Mouse (Mus musculus): Measurements from ENCODE around the gene Ptpn11.
"Not testable (repeated sequence)": the region's sequence is repeated elsewhere in the genome, so short reads cannot be mapped to it uniquely, and the experiment has no call there.

Gene Ptpn11

DNA sequence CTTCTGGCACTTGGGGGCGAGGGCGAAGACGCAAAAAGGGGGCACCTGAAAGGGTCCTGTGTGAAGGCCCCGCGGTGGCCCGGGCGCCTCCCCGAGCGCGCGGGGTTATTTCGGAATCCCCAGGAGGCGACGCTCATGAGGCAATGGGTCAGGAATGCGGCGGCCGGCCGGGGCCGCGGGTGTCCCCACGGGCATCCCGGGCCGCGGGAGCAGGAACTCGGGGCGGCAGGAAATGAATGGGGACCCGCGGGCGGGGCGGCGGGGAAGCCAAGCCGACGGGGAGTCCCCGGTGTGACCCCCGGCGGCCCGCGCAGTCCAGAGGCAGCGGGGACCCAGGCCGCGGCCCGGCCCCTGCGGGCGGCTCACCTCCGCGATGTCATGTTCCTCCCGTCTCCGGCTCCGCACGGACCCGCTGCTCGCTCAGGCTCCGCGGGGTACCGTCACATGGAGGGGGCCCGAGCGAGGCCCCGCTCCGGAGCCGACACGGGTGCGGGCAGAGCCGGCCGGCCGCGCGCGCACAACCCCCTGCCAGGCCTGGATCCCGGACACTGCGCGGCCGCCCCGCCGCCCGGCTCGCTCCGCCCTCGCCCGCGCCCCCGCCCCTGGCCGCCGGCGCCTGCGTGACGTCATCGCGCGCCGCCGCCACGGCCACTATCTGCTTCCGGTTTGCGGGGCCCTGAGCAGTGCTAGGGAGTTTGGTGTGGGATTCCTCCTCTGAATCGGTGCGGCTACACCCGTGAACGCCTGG is at the start of gene Ptpn11:
TSS of gene Ptpn11 (minus strand) at position 562 of the 748 bp plus-strand sequence.
- peak; percentile 86 for DNase-seq

DNA sequence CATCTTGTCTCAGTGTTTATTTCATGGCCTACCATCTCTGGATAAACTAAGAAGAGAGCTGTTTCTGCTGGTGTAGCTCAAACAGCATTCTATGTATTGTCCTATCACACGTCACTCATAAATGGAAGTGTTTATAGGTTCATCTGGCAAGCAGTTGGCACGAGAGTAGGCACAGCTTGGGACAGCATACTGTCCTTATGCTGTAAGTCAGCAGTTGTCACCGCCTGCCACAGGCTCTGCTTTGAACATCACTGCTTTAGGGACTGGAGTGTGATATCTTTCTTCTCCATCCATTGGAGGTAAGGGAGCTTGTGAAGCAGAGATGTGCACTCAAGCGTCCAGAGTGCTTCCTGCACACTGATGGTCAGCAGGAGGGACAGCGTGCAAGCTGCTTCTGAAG is 48.6 kb upstream of the Ptpn11 start:
- DNase-seq, result peak; percentile 74

DNA sequence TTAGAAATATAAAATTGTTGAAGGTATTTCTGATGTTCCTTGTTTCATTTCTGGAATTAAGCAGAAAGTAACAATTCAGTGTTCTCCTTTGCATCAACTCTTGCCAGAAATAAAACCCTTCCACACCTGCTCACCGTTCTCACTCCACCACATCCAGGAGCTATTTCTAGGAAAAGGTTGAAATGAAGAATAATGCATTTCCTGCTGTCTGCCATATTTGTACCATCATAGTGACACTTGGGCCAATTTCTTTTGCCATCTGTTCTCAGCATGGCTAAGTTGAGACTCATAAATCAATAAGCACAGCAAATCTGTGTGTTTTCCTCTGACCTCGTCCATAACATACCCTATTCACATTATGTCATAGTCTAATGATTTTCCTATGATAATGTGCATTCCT is 47.0 kb upstream of the Ptpn11 start:
- no peak for DNase-seq

DNA sequence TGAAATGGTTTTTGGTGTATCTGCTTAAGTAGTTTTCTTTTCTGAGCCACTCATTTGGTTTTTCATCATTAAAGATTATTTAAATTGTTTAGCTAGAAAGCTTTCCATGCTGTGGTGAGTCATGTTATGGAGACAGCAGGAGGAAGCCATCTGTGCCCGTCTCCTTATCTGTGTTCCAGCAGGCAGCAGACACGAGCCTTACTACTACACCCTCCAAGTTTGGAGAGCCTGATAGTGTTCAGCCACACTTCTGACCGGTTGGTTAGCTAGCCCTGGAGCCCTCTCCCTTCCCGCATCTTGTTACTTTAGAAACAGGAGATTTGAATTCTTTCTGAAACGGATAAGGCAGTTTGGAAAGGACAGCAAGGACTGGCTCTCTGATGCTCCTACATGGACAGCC is 45.0 kb upstream of the Ptpn11 start:
- peak; percentile 71 for DNase-seq

DNA sequence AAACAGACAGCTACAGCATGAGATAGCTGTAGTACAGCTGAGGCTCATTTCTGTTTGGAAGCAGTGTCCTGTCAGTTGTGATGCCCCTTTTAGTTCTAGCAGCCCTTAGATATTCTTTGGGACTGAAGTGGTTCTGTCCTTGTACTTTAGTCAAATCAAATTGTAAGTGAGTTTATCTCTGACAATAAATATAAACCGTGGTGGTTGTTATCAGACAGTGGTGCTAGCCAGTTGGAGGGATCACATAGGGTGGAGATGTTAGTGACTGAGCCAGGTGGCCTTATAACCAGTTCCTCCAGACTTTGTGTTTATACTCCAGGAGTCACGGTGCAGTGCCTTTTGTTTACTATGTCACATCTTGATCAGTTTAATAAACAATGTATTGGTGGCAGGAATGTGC is 42.5 kb upstream of the Ptpn11 start:
- DNase-seq, result no peak

DNA sequence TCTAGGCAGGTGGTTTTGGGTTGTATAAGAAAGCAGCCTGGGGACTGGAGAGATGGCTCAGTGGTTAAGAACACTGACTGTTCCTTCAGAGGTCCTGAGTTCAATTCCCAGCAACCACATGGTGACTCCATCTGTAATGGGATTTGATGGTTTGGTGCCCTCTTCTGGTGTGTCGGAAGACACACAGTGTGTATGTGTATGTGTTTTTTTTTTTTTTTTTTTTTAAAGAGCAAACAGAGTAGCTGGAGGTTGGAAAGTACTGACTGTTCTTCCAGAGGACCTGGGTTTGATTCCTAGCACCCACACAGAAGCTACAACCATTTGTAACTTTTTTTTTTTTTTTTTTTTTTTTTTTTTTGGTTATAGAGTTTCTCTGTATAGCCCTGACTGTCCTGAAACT is 41.6 kb upstream of the Ptpn11 start:
- DNase-seq, result no peak

DNA sequence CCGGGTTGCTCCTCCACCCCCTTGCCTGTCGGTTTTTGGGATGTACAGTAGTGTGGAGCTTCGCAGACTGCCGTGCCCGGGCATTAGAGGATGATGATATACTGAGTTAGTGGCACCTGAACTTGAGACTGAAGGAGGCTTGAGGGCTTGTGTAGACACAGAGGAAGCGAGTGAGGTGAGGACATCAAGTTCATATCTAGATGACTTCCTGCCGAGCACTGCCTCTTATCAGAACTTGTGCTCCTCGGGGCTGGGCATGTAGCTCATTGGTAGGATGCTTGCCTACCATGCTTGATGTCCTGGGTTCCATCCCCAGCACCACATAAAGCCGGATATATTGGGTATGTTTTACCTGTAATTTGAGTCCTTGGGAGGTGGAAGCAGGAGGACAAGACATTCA is 39.6 kb upstream of the Ptpn11 start:
- DNase-seq, result no peak

DNA sequence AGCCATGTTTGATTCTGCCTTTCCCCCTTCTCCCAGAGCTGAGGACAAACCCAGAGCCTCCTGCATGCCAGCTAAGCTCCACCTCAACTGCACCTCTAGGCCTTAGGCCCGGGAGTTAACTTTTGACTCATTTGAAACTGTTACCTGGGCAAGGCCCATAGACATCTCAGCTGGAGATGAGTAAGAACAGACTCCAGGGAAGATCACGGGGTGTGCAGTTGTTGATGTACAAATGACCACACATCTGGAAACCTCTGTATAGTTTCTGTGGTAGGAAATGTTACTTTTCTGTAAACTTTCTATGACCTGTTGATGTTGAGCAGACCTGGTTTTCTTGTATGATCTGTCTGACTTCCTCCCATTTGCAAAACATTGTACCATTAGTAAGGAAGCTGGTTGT is 38.0 kb upstream of the Ptpn11 start:
- DNase-seq, result no peak

DNA sequence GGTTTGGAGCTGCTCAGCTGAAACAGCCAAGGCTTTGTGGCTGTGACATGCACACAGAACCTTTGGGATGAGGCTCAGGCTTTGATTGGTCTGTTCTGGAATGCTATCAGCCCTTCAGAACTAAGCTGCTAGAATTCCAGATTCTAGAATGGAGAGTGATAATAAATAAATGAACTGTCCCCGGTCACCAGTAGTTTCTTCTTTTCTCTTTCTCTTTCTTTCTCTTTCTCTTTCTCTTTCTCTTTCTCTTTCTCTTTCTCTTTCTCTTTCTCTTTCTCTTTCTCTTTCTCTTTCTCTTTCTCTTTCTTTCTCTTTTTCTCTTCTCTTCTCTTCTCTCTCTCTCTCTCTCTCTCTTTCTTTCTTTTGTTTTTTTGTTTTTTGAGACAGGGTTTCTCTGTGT is 36.1 kb upstream of the Ptpn11 start:
- not testable (repeated sequence) for DNase-seq

DNA sequence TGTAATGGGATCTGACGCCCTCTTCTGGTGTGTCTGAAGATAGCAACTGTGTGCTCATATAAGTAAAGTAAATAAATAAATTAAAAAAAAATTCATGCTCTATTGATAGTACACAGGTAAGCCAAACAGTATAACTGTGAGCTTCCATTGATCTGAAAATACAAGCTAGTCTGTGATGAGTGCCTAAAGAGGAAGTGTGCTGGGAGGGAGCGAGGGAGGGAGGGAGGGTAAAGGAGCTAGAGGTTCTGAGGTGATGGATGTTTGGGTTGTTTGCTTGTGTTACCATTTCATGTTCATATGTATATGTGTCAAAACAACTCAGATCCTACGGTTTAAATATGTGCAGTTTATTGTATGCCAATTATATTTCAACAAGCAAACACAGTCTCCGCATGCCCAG is 35.6 kb upstream of the Ptpn11 start:
- no peak for DNase-seq

DNA sequence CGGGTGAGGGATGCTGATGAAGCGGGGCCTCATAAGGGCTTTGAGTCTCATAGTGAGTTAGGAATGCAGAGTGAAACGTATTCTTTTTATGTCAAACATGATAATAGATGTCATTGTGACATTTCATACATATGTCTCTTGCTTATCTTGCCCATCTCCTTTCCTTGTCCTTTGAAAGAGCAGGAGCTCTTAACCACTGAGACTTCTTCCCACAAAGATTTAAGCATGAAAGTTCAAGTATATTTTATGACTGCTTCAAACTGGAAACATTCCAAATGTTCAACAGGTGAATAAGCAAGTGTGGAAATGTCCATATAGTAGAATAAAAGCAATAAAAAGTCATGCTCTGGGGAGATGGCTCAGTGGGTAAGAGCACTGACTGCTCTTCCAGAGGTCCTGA is 35.2 kb upstream of the Ptpn11 start:
- DNase-seq, result no peak

DNA sequence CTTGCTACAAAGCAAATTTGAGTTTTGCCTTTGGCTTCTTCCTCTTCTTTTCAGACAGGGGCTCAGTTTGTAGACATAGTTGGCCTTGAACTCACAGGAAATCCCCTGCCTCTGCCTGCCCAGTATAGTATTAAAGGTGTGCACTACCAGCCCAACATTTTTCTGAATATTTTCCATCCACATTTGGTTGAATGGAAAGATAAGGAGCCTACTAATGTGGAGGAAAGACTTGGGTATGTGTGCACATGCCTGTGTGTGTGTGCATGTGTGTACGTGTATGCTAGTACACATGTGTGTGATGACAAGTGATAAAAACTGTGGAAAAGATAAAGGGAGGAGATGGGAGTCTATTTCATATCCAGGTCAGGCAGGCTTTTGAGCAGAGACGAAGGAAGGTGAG is 34.7 kb upstream of the Ptpn11 start:
- DNase-seq, result no peak

DNA sequence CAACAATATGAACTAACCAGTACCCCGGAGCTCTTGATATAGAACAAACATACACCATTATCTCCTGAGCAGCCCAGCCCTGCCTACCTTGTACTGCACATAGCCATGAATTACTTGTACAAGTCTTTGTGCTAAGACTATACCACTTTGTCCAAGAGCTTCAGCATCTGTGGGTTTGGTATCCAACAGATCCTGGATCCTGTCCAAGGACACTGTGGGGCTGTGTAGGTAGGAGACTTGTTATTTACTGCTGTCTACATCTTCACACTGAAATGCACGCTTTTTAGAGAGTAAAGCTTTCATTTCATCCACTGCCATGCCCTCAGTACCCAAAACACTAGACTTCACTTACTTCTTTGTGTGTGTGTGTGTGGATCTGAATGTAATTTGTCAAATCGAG is 33.7 kb upstream of the Ptpn11 start:
- no peak for DNase-seq

DNA sequence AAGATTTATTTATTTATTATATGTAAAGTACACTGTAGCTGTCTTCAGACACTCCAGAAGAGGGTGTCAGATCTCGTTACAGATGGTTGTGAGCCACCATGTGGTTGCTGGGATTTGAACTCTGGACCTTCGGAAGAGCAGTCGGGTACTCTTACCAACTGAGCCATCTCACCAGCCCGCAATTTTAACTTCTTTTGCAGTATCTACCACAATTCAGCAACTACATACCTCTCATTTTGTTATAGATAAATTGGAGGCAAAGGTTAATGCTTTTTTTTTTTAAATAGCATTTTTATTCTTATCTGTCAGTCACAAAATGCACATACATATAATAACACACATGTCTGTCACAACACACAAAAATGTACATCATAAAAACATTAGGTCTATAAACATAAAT is 32.8 kb upstream of the Ptpn11 start:
- not testable (repeated sequence) for DNase-seq

DNA sequence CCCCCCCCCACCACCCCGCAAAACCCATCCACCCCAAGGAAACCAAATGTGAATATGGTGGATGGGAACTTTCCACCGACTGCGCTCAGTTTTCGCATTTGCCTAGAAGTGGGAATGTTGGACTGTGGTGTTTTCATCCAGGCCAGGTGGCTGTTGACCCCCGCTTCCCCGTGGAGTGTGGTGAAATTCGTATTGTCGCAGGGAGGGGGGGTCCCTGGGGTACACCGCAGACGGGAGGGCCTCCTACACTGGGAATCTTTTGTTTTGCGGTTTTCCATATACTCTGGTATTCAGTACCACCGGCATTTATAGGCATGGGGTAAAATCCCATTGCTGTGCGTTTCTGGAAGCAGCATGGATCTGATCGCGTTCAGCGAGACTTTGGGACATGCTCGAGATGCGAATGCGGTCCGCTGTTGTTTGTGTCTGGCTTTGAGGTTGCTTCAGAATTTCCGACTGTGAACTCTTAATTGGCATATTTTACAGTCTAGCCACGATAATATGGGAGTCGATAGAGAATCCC is 30.2 kb upstream of the Ptpn11 start:
- no peak for DNase-seq

DNA sequence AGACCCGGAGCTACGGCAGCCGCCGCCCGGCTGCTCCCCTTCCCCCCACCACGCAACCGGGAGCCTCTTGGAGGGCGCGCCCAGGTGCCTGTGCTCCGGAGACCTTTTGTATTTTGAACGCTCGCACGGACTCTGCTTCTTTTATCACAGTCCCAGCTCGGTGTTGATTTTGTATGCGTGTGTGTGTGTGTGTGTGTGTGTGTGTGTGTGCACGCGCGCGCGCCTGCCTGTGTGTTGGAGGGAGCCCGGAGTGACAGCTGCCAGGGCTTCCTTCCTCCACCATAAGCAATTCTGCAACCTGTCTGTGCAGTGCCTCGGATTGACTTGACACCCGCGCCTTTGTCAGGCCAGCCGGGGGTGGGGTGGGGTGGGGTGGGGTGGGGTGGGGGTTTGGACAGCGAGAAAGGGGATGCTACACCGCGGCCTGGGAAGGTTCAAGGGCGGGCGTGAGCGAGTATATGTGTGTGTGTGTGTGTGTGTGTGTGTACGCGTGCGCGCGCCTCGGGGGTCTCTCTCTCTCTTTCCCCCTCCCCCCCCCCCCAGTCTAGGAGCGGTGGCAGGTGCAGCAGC is 29.6 kb upstream of the Ptpn11 start:
- DNase-seq, result peak; percentile 68

DNA sequence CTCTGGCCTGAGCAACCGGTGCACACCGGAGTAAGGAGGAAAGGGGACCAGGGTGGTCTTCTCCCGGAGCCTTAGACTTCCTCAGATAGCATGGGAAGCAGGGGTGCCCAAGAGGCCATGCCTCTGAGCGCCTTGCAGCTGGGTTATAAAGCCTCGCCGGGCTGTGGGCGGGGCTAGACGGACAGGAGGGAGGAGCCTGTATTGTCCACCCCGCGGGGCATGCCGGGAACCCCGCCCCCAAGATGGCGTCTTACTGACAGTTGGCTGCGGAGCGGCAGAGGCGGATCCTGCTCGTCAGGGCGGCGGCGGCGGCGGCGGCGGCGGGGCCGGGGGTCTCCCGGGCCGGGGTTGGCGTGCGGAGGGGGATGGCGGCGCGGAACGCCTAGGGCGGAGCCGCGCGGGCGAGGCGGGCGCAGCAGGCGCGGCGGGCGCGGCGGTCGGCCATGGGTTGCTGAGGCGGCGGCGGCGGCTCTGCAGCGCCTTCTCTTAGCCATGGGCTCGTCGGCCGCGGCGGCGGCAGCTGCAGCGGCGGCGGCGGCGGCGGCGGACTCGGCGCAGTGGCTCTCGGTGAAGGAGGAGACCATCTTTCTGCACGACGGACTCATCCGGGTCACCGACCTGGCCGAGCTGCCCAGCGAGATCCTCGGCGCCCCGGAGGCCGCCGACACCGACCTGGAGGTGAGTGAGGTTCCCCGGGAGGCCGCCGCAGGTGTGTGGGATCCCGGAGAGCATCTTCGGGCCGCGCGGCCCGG is 29.0 kb upstream of the Ptpn11 start, which contains the start of gene Hectd4:
TSS of gene Hectd4 (plus strand) at position 240 of the 752 bp plus-strand sequence.
- DNase-seq, result peak; percentile 93

DNA sequence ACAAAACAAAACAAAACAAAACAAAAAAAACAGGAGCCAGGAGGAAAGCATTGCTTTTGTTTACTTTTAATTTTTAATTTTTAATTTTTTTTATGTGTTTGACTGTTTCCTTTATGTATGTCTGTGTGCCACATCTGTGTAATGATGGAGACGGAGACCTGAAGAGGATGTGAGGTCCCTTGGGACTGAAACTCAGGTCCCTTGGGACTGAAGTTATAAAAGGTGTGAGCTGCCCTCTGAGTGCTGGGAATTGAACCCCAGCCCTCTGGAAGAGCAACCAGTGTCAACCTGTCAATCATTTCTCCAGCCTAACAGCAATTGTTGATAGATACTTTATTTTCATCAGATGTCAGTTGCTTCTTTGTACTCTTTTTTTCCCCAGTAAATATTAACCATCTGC is 28.0 kb upstream of the Ptpn11 start:
- no peak for DNase-seq

DNA sequence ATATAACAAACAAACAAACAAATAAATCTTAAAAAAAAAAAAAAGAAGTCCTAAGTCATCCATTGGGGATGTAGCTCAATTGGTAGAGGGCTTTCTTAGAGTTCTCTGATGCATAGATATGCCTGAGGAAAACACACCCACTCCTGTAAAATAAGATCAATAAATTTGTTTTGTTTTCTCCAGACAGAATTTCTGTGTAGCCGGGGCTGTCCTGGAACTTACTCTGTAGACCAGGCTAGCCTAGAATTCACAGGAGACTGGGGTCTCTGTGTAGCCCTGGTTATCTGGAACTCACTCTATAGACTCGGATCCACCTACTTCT is 26.1 kb upstream of the Ptpn11 start:
- DNase-seq, result no peak

DNA sequence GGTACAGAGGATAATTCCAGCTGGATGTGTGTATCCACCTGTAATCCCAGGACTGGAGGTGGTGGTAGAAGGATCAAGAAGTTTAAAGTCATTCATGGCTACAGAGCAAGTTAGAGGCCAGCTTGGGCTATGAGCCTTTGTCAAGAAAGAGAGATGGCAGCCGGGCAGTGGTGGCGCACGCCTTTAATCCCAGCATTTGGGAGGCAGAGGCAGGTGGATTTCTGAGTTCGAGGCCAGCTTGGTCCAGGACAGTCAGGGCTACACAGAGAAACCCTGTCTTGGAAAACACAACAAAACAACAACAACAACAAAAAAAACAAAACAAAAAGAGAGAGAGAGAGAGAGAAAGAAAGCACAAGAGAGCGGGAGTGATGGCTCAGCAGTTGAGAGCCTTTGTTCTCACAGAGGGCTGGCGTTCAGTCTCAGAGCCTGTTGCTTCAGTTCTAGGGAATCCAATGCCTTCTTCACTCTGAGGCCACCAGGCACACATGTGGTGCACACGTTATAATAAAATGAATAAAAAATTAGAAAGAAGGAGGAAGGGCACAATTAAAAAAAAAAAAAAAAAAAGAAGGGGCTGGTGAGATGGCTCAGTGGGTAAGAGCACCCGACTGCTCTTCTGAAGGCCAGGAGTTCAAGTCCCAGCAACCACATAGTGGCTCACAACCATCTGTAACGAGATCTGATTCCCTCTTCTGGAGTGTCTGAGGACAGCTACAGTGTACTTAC is 25.6 kb upstream of the Ptpn11 start:
- not testable (repeated sequence) for DNase-seq

DNA sequence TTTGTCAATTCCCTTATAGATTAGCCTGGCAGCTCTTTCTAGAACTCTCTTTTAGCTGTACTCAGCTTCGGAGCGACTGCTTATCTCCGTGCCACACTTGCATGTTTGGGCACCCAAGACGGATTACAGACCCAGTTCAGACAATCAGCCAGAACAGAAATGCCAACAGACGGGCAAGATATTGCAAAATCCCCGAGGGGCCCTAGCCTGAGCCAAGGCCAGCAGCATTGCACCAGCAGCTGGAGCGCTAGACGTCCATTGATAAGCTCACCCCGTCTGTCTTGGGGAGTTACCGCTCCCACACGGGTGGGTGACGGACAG is 24.9 kb upstream of the Ptpn11 start:
- no peak for DNase-seq

DNA sequence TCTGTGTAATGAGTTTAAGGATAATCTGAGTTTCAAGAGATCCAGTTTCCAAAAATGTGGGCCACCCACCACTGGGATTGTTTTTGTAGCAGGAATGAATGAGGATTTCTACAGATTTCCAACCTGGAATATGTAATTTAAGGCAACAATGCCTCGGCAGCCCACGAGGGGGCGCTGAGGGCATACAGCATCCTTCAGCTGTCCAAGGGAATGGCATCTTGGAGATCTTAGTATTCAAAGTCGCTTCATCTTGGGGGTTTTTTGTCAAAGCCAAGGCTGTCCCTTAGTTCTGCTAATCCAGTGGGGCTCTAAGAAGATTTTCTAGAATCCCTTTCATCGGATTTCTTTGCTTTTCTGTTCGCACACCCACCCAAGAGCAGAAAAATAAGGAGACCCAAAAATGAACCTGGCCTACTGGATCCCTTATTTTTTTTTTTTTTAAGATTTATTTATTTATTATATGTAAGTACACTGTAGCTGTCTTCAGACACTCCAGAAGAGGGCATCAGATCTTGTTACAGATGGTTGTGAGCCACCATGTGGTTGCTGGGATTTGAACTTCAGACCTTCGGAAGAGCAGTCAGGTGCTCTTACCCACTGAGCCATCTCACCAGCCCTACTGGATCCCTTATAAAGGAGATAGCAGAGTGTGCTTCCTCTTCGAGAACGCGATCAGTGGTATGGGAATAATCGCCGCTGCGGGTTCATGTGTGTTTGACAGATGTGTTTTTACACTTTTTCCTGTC is 24.4 kb upstream of the Ptpn11 start:
- DNase-seq, result peak; percentile 68

DNA sequence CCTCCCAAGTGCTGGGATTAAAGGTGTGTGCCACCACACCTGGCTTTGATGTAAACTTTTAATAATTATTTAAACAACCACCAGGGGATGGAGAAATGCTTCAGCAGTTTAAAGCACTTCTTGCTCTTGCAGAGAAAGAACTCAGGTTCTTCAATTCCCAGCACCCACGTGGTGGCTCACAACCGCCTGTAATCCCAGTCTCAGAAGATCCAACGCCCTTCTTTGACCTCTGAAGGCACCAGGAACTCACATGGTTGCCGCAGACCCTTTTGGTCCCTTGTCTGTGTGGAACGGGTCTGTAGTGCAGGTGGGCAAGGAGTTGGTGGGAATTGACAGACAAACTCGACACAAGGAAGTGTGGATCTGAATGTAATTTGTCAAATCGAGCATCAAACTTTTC is 23.5 kb upstream of the Ptpn11 start:
- DNase-seq, result no peak
